Mouse (Mus musculus): ENCODE results near the gene Zfp958. TPM values are rescaled to one million over a fixed set of nuclear protein-coding genes. Genes with fewer than 3 reads are reported as not detected.

Gene Zfp958
- 24.7 TPM for polyA plus RNA-seq (2017; shearing (Covaris generic))

DNA sequence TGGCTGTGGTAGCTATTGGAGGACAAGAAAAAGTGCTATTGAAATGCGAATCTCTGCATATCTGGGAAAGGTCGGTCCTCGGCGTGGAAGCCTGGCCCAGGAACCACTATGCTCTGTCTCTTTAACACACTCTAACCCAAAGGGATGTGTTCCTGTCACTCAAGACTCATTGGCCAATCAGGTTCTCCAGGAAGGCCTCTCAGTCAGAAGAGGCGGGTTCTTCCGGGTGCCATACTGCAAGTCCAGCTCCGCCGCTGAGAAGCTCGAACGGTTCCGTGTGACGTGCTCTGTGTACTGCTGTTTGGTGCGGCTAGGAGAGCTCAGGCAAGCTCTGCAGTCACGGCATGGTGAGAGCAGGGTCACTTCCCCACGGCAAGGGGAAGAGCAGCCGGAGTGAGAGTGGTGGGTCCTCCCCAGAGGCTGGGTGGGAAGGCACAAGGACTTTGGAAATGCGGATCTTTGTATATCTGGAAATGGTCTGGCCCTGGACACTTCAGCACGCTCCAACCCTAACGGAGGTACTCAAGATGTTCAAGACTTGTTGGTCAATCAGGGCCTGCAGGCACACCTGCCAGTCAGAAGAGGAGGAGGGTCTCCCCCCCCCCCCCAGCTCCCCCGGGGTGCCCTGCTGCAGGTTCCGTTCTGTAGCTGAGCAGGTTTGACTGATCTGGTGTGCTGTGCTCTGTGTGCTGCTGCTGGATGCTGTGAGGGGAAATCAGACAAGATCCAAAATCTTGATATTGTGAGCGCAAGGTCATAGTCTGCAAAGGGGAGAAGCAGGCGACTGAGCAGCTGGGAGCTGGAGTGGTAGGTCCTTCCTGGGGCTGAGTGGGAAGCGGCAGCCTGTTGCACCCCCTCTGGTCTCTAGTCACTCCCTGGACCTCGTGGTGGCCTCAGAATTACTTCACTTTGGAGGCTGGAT lies at the start of gene Zfp958:
Gene Zfp958, plus strand, starts transcription at position 236 of the 922 bp plus-strand sequence.

Other genes starting within 250 kb of the Zfp958 start
- gene Cers4, start 120.1 kb upstream of the Zfp958 start, polyA plus RNA-seq (2017; shearing (Covaris generic)), result 70.1 TPM
- 3.6 TPM for gene Shcbp1, start 166.4 kb downstream of the Zfp958 start, polyA plus RNA-seq (2017; shearing (Covaris generic))

Data from CD4-positive, CD25-positive, alpha-beta regulatory T cell, adult 9 weeks (primary cell).